Mouse (Mus musculus): Measurements from ENCODE around the gene Fpr1. TPM values are rescaled to one million over a fixed set of nuclear protein-coding genes. Genes with fewer than 3 reads are reported as not detected.
A peak's percentile ranks its signal among the peaks of the same experiment; 100 is the strongest.

Fpr1 gene
- polyA plus RNA-seq, 1 experiment from 2014 or later = not detected

DNA sequence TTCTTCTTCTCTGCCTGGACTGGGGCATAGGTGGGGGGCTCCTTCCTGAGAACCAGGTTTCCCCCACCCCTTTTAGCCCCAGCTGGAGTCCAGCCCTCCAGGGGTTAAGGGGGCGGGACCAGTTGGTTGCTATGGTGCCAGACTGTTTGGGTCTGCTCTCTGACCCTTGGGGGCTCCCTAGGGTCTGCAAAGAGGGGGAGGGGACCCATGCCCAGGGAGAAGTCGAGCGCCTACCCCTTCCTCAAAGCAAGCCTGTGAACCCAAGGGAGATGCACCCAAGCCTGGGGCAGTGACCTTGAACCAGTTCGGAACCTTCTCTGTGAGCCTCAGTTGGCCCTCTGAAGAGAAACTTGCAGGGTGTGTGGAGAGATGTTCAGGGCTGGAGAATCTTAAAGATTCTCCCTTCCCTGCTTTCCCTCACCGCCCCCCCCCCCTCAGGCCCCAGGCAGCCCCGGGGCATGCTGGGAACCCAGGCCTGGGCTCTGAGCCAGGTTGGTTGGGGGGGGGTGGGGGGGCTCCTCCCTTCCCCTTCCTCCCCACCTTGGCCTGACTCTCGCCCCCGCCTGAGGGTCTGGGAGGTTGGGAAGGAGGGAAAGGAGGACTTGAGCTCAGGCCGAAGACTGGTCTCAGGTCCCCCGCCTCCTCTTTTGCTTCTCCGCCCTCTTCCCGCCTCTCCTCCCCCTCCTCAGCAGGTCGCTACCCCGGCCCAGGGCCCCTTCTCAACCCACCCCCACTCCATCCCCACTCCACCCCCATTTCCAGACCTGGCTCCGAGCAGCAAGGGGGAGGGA, 55.4 kb downstream of the Fpr1 start:
- H3K9me3 ChIP-seq (replicated peaks) = no peaks in the 10 kb centered on the region
- WGBS = 0% methylated on average over 7 of the region's 15 CpGs
- peak overlapping the region; percentile 89 for H3K4me3 ChIP-seq
- H3K4me1 ChIP-seq = peaks cover 49% of the 10 kb centered on the region
- no peaks in the 10 kb centered on the region; the same call in 1 of the 2 replicates for H3K27me3 ChIP-seq (ENCODE audit: low read depth, poor library complexity, severe bottlenecking)
- peak; percentile 88 for DNase-seq (ENCODE audit: low spot score)
- H3K36me3 ChIP-seq = peaks cover 37% of the 10 kb centered on the region
- peak overlapping the region; percentile 99 for H3K27ac ChIP-seq (replicated peaks)

DNA sequence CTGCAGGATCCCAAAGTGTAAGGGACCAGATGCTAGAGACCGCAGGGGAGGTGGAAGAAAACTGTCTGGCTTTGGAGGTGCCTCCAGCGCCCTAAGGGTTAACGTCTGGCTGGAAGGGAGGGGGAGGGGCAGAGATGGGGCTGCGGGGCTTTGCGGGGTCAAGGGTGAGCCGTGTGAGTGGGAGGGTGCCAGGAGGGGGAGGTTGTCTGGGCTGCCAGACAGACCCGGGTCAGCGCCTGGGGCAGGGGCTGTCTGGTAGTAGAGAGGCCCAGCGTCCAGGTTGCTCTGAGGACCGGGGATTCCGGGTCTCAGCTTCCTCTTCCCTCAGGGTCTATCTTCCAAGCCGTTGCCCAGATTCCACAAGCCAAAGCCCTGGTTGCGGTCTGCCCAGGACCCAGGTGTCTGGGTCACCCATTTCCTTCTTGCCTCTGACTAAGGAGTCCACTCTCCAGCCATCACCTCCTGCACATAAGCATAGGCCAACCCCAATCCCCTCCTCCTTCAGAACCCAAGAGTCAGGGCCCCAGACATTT, 56.0 kb downstream of the Fpr1 start:
- Histone ChIP-seq H3K4me3 (peak overlapping the region; percentile 89), H3K36me3 (peaks cover 30% of the 10 kb centered on the region), H3K4me1 (peaks cover 49% of the 10 kb centered on the region), H3K27ac (replicated peaks) (peak overlapping the region; percentile 99), H3K27me3 (ENCODE audit: low read depth, poor library complexity, severe bottlenecking) (no peaks in the 10 kb centered on the region; the same call in 1 of the 2 replicates), H3K9me3 (replicated peaks) (no peaks in the 10 kb centered on the region)
- DNase-seq (ENCODE audit: low spot score) = peak; percentile 95
- WGBS = 0% methylated on average over 13 of the region's 13 CpGs

DNA sequence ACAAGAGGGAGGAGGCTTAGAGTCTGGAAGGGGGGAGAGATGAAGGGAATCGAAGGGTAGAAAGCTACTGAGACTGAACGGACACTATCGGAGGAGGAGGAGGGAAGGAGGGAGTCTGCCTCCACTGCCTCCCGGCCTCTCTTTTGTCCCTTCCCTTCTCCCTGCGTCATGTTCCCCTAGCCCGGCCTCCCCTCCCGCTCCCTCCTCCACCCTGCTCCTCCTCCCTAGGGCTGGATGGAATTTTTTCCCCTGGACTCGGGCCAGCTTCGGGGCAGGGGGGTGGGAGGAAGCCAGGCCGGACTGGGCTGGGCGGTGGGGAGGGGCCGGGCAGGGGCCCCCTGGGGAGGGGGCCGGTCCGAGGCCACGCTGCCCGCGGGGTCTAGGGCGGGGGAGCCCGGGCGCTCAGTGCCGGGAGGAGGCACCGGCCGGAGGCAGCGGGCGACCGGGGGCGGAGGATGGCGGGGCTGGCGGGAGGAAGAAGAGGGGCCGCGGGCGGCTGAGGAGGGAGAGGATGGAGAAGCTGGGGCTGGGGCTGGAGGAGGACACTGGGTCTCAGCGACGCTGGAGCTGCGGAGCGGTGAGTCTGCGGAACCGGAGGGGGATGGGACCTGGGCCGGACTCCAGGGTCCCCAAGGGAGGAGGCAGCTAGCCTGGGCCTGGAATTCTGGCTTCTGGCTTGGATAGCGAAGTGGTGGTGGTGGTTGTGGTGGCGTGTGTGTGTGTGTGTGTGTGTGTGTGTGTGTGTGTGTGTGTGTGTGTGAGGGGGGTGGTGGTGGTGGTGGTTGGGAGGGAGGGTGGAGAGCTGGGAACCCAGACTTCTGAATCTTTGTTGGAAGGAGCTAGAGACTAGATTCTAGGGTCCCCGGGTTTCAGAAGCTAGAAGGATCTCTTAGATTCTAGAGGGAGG, 56.7 kb downstream of the Fpr1 start, which contains the start of gene Spaca6:
Gene Spaca6 (plus strand): TSS at position 408 of the 907 bp plus-strand sequence.
- WGBS = under 1% methylated on average over 41 of the region's 42 CpGs

More for the DNA sequence above, 56.7 kb downstream of the Fpr1 start, which contains the start of gene Spaca6:
- peak; percentile 93 for DNase-seq (ENCODE audit: low spot score)
- Histone ChIP-seq H3K36me3 (peaks cover 23% of the 10 kb centered on the region), H3K27ac (replicated peaks) (peak within 1 kb of the TSS; percentile 99), H3K27me3 (ENCODE audit: low read depth, poor library complexity, severe bottlenecking) (no peaks in the 10 kb centered on the region; the same call in 1 of the 2 replicates), H3K4me3 (peak within 1 kb of the TSS; percentile 89), H3K9me3 (replicated peaks) (no peaks in the 10 kb centered on the region), H3K4me1 (peaks cover 47% of the 10 kb centered on the region)

MicroRNAs within 50 kb of the gene (microRNA counts, 519-probe panel; counts per million panel counts)
- microRNA mmu-let-7e (7,823 counts per million, percentile 81 among the panel's probes with 10 or more counts), microRNA mmu-miR-125a-3p (5,375 counts per million, percentile 36 among the panel's probes with 10 or more counts), microRNA mmu-miR-125a-5p (10,363 counts per million, percentile 95 among the panel's probes with 10 or more counts), microRNA mmu-miR-99b (7,482 counts per million, percentile 77 among the panel's probes with 10 or more counts)

Small RNA genes within 50 kb of the gene (microRNA-seq; reads per million reads assigned to microRNA genes)
- not detected for gene Gm25927
- gene Mir125a = 2,233 reads per million, percentile 84 among the genes with 10 or more reads in this experiment
- gene Mir99b = 23,334 reads per million, percentile 98 among the genes with 10 or more reads in this experiment
- not detected for gene Mirlet7e

Other genes with a start within 250 kb of the Fpr1 start
- gene Vmn2r90, start 180.2 kb downstream of the Fpr1 start, polyA plus RNA-seq (2016; fragmentation: Nextera tagmentation; extraction: Ambion mirVana) = not detected in 2 replicates
- gene Spaca6, start 56.8 kb downstream of the Fpr1 start, polyA plus RNA-seq (2016; fragmentation: Nextera tagmentation; extraction: Ambion mirVana) = 38.1 and 46.8 TPM in 2 replicates
- gene Has1, start 28.7 kb downstream of the Fpr1 start, polyA plus RNA-seq (2016; fragmentation: Nextera tagmentation; extraction: Ambion mirVana) = 0.65 and 0.83 TPM in 2 replicates
- gene Fpr2, start 3.9 kb upstream of the Fpr1 start, polyA plus RNA-seq (2016; fragmentation: Nextera tagmentation; extraction: Ambion mirVana) = not detected in 2 replicates
- not detected in 2 replicates for gene Fpr3, start 3.9 kb upstream of the Fpr1 start, polyA plus RNA-seq (2016; fragmentation: Nextera tagmentation; extraction: Ambion mirVana)
- gene Fpr-rs4, start 137.8 kb upstream of the Fpr1 start, polyA plus RNA-seq (2016; fragmentation: Nextera tagmentation; extraction: Ambion mirVana) = not detected in 2 replicates
- gene Vmn2r124, start 165.5 kb upstream of the Fpr1 start, polyA plus RNA-seq (2016; fragmentation: Nextera tagmentation; extraction: Ambion mirVana) = not detected in 2 replicates
- not detected in 2 replicates for gene Vmn2r91, start 201.1 kb upstream of the Fpr1 start, polyA plus RNA-seq (2016; fragmentation: Nextera tagmentation; extraction: Ambion mirVana)

All from midbrain, embryonic 10.5 days (tissue).